Mouse (Mus musculus): ENCODE results near the gene Zfp91. TPM values are rescaled to one million over a fixed set of nuclear protein-coding genes. Genes with fewer than 3 reads are reported as not detected.
A peak's percentile ranks its signal among the peaks of the same experiment; 100 is the strongest.

Zfp91 gene
- 10 to 100 TPM; 62.2 to 71.0 TPM for total RNA-seq (2021)
- long read RNA-seq, experiment 1, full-length matches to known transcripts = 8 of 20 reads
- long read RNA-seq, experiment 1, partial matches to known transcripts = 0 of 20 reads
- long read RNA-seq, experiment 1, other reads (novel, unspliced or antisense) = 12 of 20 reads
- long read RNA-seq, experiment 2, full-length matches to known transcripts = 17 of 29 reads
- long read RNA-seq, experiment 2, partial matches to known transcripts = 3 of 29 reads
- long read RNA-seq, experiment 2, other reads (novel, unspliced or antisense) = 9 of 29 reads

DNA sequence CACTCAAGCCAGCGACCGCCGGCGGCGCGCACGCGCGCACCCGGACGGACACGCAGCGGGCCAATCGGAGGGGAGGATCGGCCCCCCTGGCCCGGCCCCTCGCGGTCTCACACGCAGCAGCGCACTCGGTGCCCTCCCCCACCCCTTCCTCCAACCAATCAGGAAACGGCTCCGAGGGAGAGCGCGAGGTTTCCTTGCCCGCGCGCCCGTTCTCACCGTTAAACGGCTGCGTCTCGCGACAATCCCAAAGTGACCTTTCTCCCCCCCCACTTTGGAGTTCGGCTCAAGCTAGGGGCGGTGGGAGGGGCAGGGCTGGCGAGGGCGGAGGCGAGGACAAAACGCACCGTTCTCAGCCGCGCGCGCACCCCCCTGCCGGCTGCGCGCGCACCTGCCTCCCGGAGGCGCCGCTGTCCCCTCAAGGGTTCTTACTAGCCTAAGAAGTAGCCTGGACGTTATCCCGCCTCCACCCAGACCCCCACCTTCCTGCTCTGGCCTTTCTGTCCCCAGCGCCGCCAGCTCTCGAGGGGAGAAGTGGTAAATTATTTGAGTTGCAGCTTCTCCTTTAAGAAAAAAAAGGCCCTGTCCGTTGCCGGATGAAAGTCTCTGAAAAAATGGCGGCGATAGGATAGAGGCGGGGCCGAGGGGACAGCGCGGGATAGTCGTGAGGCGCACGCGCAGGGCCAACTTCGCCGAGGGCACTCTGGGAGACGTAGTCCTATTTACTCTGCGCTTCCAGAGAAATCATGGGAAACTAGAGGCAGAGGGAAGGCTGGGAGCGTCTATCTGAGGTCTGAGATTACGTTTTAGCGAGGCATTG lies at the start of gene Zfp91, which contains the start of gene Lpxn:
Gene Zfp91 (minus strand): TSS at position 616 of the 817 bp plus-strand sequence.
Gene Lpxn (plus strand): TSS at position 683 of the 817 bp plus-strand sequence.
- DNase-seq (ENCODE audit: low spot score in 2 of 2) = peak; percentile 97

DNA sequence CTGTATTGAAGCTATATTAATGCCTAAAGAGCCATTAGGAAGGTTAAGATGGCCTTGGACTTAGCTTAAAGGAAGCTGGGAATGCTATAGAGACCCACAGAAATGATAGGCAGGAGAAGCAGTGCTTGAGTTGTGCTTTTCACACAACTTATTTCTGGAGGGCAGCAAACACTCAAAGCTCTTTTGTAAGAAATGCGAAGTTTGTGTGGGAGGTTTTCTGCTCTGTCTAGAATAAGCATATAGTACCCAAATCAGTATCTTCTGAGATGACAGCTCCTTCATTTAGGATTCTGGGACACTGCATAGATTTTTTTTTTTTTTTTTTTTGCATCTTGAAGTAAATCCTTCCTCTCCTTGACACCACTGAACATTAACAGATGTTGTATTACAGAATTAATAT lies 42.6 kb upstream of the Zfp91 start:
- no peak for DNase-seq (ENCODE audit: low spot score in 2 of 2)

DNA sequence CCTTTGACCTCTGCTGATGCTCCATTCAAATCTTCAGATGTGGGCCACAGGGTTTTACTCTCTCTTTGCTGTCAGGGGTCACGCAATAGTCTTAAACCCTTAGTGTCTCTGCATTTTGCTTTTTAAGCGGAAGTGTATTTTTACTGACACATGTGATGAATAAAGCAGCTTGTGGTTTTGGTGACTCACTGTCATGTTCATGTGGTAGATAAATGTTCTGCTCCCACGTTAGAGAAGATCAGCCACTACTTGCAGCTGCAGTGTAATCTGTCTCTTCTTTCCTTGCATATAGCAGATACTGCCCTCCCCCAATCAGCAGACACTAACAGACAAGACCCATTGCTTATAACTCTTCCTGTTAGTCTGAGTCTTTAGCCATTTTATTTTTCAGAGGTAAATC lies 37.7 kb upstream of the Zfp91 start:
- DNase-seq (ENCODE audit: low spot score in 2 of 2) = no peak

DNA sequence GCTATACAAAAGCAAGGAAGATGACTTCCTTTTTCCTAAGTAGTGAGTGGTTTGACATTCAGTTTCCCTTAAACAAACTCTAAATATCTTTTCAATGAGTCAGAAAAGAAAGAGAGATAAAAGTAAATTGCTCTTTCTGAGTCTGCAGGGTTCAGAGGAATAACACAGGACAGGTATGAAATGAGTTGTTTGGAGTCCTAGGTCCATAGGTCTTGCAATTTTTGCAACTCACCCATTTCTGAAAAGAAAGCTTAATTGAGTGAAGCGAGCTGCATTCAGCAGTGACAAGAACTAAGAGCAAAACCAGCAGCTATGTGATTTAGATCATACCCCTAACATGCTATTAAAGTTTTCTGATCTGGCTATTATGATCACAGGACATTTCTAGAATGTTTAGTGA lies 35.6 kb upstream of the Zfp91 start:
- DNase-seq (ENCODE audit: low spot score in 2 of 2) = no peak

DNA sequence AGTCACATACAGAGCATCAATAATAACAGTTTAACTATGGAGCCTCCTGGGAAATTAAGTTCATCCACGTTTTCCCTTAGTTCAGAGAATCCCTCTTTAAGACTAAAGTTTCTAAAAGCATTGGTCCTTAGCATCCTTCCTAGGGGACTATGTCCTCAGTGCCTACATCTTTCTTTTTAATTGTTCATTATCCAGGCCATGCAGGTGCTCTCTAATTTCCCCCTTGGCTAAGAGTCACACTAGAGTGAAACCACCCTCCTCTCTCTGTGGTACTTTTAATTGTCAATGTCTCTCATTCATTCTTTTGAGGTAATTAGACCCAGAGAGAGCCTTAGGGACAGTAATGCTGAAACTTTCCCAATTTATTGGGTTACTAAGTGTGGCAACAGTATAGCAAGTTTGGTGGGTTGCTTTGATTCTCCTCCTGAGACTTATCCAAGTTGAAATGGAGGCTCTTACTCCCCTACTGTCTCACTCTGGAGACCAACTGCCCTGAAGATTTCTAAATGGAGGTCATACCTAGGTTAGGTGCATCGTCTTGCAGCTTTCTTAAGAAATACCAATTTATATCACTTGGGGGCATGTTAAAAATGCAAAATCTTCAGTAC lies 35.0 kb upstream of the Zfp91 start:
- no peak for DNase-seq (ENCODE audit: low spot score in 2 of 2)

DNA sequence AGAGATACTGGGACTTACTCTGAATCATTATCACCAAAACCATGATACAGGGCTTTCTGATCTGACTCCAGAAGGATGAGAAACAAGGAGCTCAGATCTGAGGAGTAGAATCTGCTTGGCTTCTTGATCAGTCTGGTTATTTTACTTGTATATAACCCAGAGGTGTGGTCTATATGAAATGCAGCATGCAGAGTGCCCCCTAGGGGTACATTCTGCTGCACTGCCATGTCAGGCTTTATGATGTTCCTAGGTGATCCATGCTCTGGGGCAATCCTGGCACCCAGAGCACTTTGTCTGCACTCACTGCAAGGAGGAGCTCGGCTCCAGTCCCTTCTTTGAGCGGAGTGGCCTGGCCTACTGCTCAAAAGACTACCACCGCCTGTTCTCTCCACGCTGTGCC lies 28.6 kb upstream of the Zfp91 start:
- no peak for DNase-seq (ENCODE audit: low spot score in 2 of 2)

- no peak for DNase-seq (ENCODE audit: low spot score in 2 of 2)
Measured at GRCm38 (mm10) chr19:12820383-12820782, 24.5 kb upstream of the Zfp91 start.

DNA sequence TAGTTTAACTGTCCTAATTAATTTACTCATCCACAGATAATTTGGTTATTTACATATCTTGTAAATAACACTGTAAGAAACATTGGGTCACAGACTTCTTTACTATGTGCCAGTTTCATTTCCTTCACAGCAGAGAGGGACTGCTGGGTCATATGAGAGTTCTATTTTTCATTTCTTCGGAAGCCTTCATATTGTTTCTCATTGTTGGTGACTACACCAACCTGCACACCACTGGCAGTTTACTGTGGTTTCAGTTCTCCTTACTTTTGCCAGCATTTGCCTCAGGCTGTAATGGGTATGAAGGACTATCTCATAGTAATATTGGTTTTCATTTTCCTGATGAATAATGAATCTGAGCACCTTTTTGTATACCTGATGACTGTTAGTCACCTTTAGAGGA lies 22.6 kb upstream of the Zfp91 start:
- DNase-seq (ENCODE audit: low spot score in 2 of 2) = no peak

GRCm38 (mm10) chr19:12813883-12814282 lies 18.0 kb upstream of the Zfp91 start:
- DNase-seq (ENCODE audit: low spot score in 2 of 2) = no peak

DNA sequence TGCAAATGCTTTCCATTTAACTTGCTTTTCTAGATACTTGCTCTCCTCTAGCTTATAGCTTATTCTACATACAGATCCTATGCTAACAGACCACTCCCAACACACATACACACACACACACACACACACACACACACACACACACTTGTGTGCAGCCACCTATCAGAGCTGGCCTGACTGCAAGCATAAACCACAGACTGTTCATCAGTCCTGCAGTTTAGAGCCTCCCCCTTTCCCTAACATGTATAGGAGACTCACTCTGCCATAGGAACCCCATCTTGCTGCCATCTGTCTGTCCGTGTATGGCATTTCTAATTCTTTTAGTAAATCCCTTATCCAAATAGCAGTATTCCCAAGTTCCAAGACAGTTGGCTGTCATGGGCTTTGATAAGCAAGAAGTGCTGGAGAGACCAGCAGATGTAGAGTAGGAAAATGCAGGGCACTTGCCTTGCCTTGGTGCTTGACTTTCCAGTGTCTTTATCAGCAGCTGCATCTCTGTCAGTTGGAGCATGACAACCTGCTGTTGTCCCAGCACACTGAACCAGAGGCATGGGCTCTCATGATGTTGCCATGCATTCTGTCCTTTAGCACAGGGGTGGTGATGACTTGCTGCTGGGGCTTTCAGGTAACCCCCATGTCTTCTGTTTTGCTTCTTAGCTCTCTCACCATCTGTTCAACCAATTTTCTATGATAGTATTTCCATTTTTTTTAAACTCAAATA lies 16.9 kb upstream of the Zfp91 start:
- DNase-seq (ENCODE audit: low spot score in 2 of 2) = no peak

- no peak for DNase-seq (ENCODE audit: low spot score in 2 of 2)
Measured at GRCm38 (mm10) chr19:12806214-12806613, 10.3 kb upstream of the Zfp91 start.

DNA sequence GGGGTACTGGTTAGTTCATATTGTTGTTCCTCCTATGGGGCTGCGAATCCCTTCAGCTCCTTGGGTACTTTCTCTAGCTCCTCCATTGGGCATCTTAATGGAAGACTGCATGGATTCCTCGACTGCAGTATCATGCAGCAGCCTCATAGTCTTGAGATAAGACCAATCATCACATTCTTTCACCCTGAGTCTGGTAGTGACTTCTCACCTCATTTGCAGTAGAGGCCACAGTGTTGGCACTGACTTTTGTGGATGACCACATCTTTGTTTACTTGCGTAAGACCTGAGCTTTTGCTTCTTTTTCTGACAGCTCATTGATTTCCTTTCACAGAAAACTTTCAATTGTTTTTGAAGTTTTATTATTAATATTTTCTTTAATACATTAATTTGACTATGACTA lies 9.8 kb upstream of the Zfp91 start:
- DNase-seq (ENCODE audit: low spot score in 2 of 2) = no peak

- no peak for DNase-seq (ENCODE audit: low spot score in 2 of 2)
Measured at GRCm38 (mm10) chr19:12804237-12804636, 8.3 kb upstream of the Zfp91 start.

GRCm38 (mm10) chr19:12802830-12803229 lies 6.9 kb upstream of the Zfp91 start:
- DNase-seq (ENCODE audit: low spot score in 2 of 2) = no peak

GRCm38 (mm10) chr19:12801046-12801445 lies 5.1 kb upstream of the Zfp91 start:
- DNase-seq (ENCODE audit: low spot score in 2 of 2) = no peak

DNA sequence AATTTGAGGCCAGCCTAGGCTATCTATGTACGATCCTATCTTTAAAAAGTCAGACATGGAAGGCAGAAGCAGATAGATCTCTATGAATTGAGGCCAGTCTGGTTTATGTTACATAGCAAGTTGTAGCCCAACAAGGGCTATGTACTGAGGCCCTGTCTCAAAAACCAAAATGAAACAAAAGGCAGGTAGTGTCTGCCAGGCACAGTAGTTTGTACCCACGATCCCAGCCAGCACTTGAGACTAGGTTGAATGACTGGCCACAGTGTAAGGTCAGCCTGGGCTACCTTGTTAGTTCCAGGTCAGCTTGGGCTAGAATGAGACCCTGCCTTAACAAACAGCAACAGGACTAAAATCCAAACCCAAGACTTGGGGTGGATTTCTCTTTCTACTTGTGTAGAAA lies 4.7 kb upstream of the Zfp91 start:
- no peak for DNase-seq (ENCODE audit: low spot score in 2 of 2)

GRCm38 (mm10) chr19:12799081-12799480 lies 3.2 kb upstream of the Zfp91 start:
- no peak for DNase-seq (ENCODE audit: low spot score in 2 of 2)

DNA sequence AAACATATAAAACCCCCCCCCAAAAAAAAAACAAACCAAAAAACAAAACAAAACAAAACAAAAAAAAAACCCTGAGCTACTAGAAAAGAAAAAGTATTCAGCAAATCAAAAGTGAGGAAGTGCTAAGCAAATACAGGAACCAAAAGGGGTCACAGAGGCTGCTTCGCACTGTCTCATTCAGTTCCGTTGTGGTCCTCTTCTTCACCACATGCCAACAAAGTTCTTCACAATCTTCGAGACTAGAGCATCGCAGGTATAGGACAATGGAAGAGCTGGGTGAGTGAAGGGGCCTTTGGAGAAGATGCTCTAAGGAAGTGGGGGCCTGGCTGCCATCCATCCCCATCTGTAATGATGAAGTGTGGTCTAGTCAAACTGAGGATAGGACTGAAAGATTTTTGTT lies 2.5 kb upstream of the Zfp91 start:
- no peak for DNase-seq (ENCODE audit: low spot score in 2 of 2)

- DNase-seq (ENCODE audit: low spot score in 2 of 2) = no peak
Measured at GRCm38 (mm10) chr19:12797071-12797470, 1.1 kb upstream of the Zfp91 start.

DNA sequence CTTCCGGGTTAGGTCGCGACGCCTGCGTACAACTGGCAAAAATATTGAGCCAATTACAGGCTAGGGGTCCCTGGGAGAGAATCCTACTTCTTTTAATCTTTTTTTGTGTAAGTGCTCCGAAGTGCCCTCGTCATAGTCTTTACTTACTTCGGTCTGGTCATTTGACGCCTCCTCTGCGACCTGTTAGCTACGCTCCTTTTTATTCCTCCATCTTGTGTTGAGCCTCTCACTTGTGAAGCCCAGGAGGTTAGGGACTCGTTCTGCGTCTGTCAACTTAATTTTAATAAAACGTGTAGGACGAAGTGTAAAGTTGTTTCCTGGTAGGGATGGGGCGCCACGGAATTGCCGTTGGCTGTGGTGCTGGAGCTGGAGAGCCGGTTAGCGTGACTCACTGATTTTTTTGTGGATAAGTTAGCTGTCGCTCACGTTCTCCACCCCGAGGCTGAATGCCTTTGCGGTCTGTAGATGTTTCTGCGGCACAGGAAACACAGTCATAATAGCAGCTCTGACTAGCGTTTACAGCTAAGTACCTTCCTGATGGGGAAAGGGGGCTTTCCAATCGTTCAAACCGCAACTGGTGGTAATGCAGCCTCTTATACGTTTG lies 504 bp upstream of the Zfp91 start:
- DNase-seq (ENCODE audit: low spot score in 2 of 2) = peak; percentile 19 to 55

- no peak for DNase-seq (ENCODE audit: low spot score in 2 of 2)
Measured at GRCm38 (mm10) chr19:12795110-12795509, 816 bp downstream of the Zfp91 start.
